Mouse (Mus musculus) hindbrain, embryonic 12.5 days (tissue): ENCODE results near the gene Dtnbp1. TPM values are rescaled to one million over a fixed set of nuclear protein-coding genes. Genes with fewer than 3 reads are reported as not detected.

ENCODE experiments used
- ATAC-seq: fragments of 200-750 bp; cut with Nextera tagmentation; 2 replicates; pipeline ENCODE4 v1.8.0; 2017; ENCODE audit warnings: moderate TSS enrichment; ENCODE audit not compliant: low FRiP score
- H3K27ac ChIP-seq: fragments of 300-500 bp; sonication (generic); 2 replicates; pipeline ENCODE4 v1.5.1; 2016; ENCODE audit warnings: mild to moderate bottlenecking
- H3K27me3 ChIP-seq: fragments of 300-500 bp; sonication (generic); 2 replicates; pipeline ENCODE4 v1.6.1; 2016; ENCODE audit warnings: mild to moderate bottlenecking
- H3K36me3 ChIP-seq: fragments of 300-500 bp; sonication (generic); 2 replicates; pipeline ENCODE4 v1.6.1; 2016; ENCODE audit warnings: mild to moderate bottlenecking
- H3K4me1 ChIP-seq: fragments of 300-500 bp; sonication (generic); 2 replicates; pipeline ENCODE4 v1.6.1; 2016
- H3K4me2 ChIP-seq: fragments of 300-500 bp; sonication (generic); replicated peaks from 2 replicates; pipeline ENCODE4 v1.6.1; 2016; ENCODE audit warnings: mild to moderate bottlenecking
- H3K4me3 ChIP-seq: fragments of 300-500 bp; sonication (generic); 2 replicates; pipeline ENCODE4 v1.5.1; 2016; ENCODE audit warnings: mild to moderate bottlenecking
- H3K9ac ChIP-seq: fragments of 300-500 bp; sonication (generic); 2 replicates; pipeline ENCODE4 v1.6.1; 2016; ENCODE audit warnings: mild to moderate bottlenecking, moderate library complexity
- H3K9me3 ChIP-seq: fragments of 300-500 bp; sonication (generic); replicated peaks from 2 replicates; pipeline ENCODE4 v1.6.1; 2016; ENCODE audit warnings: mild to moderate bottlenecking
- WGBS: fragments of 180-500 bp; shearing (Covaris S2); methylation state at CpG from one replicate; pipeline ENCODE4 v1.1.7; 2016; 5-methylcytosine and 5-hydroxymethylcytosine counted together
- polyA plus RNA-seq: library from polyadenylated mRNA; unstranded; fragments of >200 nt; fragmentation: Nextera tagmentation; extraction: Ambion mirVana; gene quantifications from 2 replicates; pipeline ENCODE4 v1.2.1, GENCODE M21; 2016

Gene Dtnbp1
- polyA plus RNA-seq, 1 experiment from 2014 or later = 81.6 TPM

- WGBS = 82% methylated on average over 1 of the region's 1 CpGs
- no peak overlapping the region for H3K27ac ChIP-seq
- no peaks in the 10 kb centered on the region for H3K9me3 ChIP-seq
- H3K27me3 ChIP-seq = no peaks in the 10 kb centered on the region
- no peak overlapping the region for H3K4me3 ChIP-seq
- H3K36me3 ChIP-seq = no peaks in the 10 kb centered on the region
- no peak for ATAC-seq
- no peak overlapping the region for H3K4me2 ChIP-seq
- H3K4me1 ChIP-seq = no peaks in the 10 kb centered on the region
- H3K9ac ChIP-seq = no peak overlapping the region
These were observed 27.8 kb upstream of the Dtnbp1 start for GRCm38 (mm10) chr13:45029791-45030190.

GRCm38 (mm10) chr13:45026291-45026690 lies 24.3 kb upstream of the Dtnbp1 start:
- Histone ChIP-seq H3K9me3 (no peaks in the 10 kb centered on the region), H3K4me2 (no peak overlapping the region), H3K4me1 (no peaks in the 10 kb centered on the region), H3K4me3 (no peak overlapping the region), H3K27me3 (no peaks in the 10 kb centered on the region), H3K9ac (no peak overlapping the region), H3K36me3 (no peaks in the 10 kb centered on the region), H3K27ac (no peak overlapping the region)
- no peak for ATAC-seq
- 92% methylated on average over 3 of the region's 3 CpGs for WGBS

DNA sequence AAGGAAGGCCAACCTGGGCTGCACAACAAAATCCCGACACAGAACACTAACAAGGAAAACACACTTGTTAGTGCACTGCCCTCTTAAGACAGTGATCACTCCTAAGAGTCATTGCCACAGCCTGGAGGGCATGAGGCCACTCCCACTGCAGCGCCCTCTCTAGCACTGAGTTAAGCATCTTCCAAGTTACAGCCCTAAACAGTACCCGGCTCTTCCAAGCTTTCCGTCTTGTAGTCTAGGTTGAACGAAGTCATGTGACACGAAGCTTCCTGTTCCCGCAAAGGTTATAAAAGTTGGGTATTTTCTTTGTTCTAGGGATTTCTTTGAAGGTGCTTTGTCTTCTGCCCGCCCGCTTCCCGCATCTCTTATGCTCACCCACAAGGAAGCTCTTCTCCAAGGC lies 22.9 kb upstream of the Dtnbp1 start:
- Histone ChIP-seq H3K36me3 (no peaks in the 10 kb centered on the region), H3K27me3 (no peaks in the 10 kb centered on the region), H3K9me3 (no peaks in the 10 kb centered on the region), H3K4me2 (no peak overlapping the region), H3K4me1 (no peaks in the 10 kb centered on the region), H3K4me3 (no peak overlapping the region), H3K27ac (no peak overlapping the region), H3K9ac (no peak overlapping the region)
- 80% methylated on average over 10 of the region's 10 CpGs for WGBS
- ATAC-seq = no peak

GRCm38 (mm10) chr13:45023356-45024150 lies 21.6 kb upstream of the Dtnbp1 start:
- Histone ChIP-seq H3K9ac (no peak overlapping the region), H3K4me3 (no peak overlapping the region), H3K36me3 (no peaks in the 10 kb centered on the region), H3K9me3 (no peaks in the 10 kb centered on the region), H3K4me2 (no peak overlapping the region), H3K27me3 (no peaks in the 10 kb centered on the region), H3K27ac (no peak overlapping the region), H3K4me1 (no peaks in the 10 kb centered on the region)
- ATAC-seq = no peak
- 77% methylated on average over 20 of the region's 20 CpGs for WGBS

GRCm38 (mm10) chr13:45008150-45008549 lies 6.2 kb upstream of the Dtnbp1 start:
- Histone ChIP-seq H3K4me2 (no peak overlapping the region), H3K27ac (no peak overlapping the region), H3K9ac (no peak overlapping the region), H3K4me3 (no peak overlapping the region), H3K4me1 (no peaks in the 10 kb centered on the region), H3K27me3 (no peaks in the 10 kb centered on the region), H3K9me3 (no peaks in the 10 kb centered on the region), H3K36me3 (no peaks in the 10 kb centered on the region)
- ATAC-seq = no peak
- WGBS = 84% methylated on average over 7 of the region's 7 CpGs

GRCm38 (mm10) chr13:45007726-45008125 lies 5.8 kb upstream of the Dtnbp1 start:
- Histone ChIP-seq H3K4me2 (no peak overlapping the region), H3K27ac (no peak overlapping the region), H3K9ac (no peak overlapping the region), H3K27me3 (no peaks in the 10 kb centered on the region), H3K4me3 (no peak overlapping the region), H3K4me1 (peaks cover 1% of the 10 kb centered on the region), H3K36me3 (no peaks in the 10 kb centered on the region), H3K9me3 (no peaks in the 10 kb centered on the region)
- 82% methylated on average over 6 of the region's 6 CpGs for WGBS
- ATAC-seq = no peak

DNA sequence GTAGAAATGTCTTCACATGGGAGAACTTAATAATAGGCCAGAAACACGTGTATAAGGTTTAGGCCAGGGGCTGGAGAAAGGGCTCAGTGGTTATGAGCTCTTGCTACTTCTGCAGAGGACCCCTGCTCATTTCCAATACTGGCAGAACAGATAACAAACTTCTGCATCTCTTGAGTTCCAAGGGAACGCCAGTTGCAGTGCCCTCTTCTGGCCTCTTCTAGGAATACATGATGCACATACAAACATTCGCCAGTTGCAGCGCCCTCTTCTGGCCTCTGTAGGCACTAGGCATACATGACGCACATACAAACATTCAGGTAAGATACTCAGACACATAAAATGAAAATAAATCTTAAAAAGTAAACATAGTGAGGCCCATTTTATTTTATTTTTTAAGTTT lies 4.5 kb upstream of the Dtnbp1 start:
- WGBS = 85% methylated on average over 5 of the region's 5 CpGs
- Histone ChIP-seq H3K4me3 (no peak overlapping the region), H3K9me3 (no peaks in the 10 kb centered on the region), H3K27ac (no peak overlapping the region), H3K27me3 (no peaks in the 10 kb centered on the region), H3K9ac (no peak overlapping the region), H3K4me1 (peaks cover 6% of the 10 kb centered on the region), H3K36me3 (no peaks in the 10 kb centered on the region), H3K4me2 (no peak overlapping the region)
- no peak for ATAC-seq

- Histone ChIP-seq H3K4me3 (no peak overlapping the region), H3K9me3 (no peaks in the 10 kb centered on the region), H3K36me3 (no peaks in the 10 kb centered on the region), H3K27ac (no peak overlapping the region), H3K4me1 (peaks cover 6% of the 10 kb centered on the region), H3K4me2 (no peak overlapping the region), H3K9ac (no peak overlapping the region), H3K27me3 (no peaks in the 10 kb centered on the region)
- 70% methylated on average over 7 of the region's 7 CpGs for WGBS
- no peak for ATAC-seq
These were observed 3.9 kb upstream of the Dtnbp1 start for GRCm38 (mm10) chr13:45005861-45006260.

- no peaks in the 10 kb centered on the region for H3K36me3 ChIP-seq
- H3K4me1 ChIP-seq = peaks cover 9% of the 10 kb centered on the region
- H3K9me3 ChIP-seq = no peaks in the 10 kb centered on the region
- 78% methylated on average over 5 of the region's 5 CpGs for WGBS
- ATAC-seq = no peak
- H3K4me2 ChIP-seq = no peak overlapping the region
- no peak overlapping the region for H3K9ac ChIP-seq
- H3K27me3 ChIP-seq = no peaks in the 10 kb centered on the region
- H3K27ac ChIP-seq = no peak overlapping the region
- no peak overlapping the region for H3K4me3 ChIP-seq
These were observed 3.1 kb upstream of the Dtnbp1 start for GRCm38 (mm10) chr13:45004987-45005592.

DNA sequence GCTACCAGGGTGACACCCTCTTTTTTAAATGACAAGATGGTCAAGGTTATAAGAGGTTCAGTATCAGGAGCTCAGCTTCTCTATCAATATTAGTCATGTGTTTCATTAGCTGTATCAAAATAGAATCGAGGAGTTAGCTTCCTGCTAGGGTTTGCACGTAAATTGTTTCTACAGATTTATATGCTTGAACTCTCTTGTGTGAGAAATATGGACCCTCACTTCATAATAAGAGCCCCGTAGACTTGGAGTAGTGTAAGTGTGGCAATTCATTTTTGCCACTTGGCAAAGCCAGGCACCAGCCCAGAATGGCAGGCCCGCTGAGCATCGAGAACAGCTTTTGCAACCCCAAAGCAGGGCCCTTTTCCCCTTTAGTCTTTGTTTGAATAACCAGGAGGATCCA lies 1.1 kb upstream of the Dtnbp1 start:
- H3K4me2 ChIP-seq = no peak overlapping the region; the same call in 1 of the 2 replicates
- no peaks in the 10 kb centered on the region for H3K9me3 ChIP-seq
- H3K9ac ChIP-seq = no peak overlapping the region
- no peaks in the 10 kb centered on the region for H3K27me3 ChIP-seq
- H3K27ac ChIP-seq = no peak overlapping the region
- no peak overlapping the region for H3K4me3 ChIP-seq
- WGBS = 75% methylated on average over 5 of the region's 5 CpGs
- H3K4me1 ChIP-seq = peaks cover 9% of the 10 kb centered on the region
- 0 out of 2 replicates have a peak, but pooled peaks cover 2% of the 10 kb centered on the region for H3K36me3 ChIP-seq
- ATAC-seq = no peak

- H3K27ac ChIP-seq = peak overlapping the region; percentile 77
These were observed 578 bp downstream of the Dtnbp1 start for GRCm38 (mm10) chr13:45001228-45001910.

DNA sequence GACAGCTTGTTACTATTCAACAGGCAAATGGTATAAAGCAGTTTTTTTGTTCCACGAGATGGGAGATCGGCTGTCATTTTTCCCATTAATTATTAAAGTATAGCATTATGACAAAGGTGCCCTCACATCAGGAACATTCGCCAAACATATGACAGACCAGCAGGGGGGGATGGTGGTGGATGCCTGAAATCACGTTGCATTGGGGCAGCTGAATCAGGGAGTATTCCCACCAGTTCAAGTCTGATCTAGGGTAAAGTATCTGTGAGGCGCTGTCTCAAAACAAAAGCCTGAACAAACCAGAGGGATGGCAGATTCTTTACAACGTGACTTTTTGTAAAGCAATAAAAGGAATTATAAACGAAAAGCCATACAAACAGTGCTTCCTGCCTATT lies 1.1 kb downstream of the Dtnbp1 start:
- WGBS = 15% methylated on average over 7 of the region's 7 CpGs
- peak overlapping the region; percentile 78 for H3K4me2 ChIP-seq

More at GRCm38 (mm10) chr13:45001228-45001910, 578 bp downstream of the Dtnbp1 start:
- Histone ChIP-seq H3K4me1 (peaks cover 9% of the 10 kb centered on the region), H3K27me3 (no peaks in the 10 kb centered on the region), H3K9ac (peak overlapping the region; percentile 93), H3K4me2 (peak overlapping the region; percentile 78), H3K9me3 (no peaks in the 10 kb centered on the region), H3K36me3 (0 out of 2 replicates have a peak, but pooled peaks cover 2% of the 10 kb centered on the region), H3K4me3 (peak overlapping the region; percentile 84)
- ATAC-seq = peak; percentile 80
- under 1% methylated on average over 51 of the region's 52 CpGs for WGBS

More for the DNA sequence above, 1.1 kb downstream of the Dtnbp1 start:
- Histone ChIP-seq H3K9ac (peak overlapping the region; percentile 93), H3K27me3 (no peaks in the 10 kb centered on the region), H3K36me3 (0 out of 2 replicates have a peak, but pooled peaks cover 2% of the 10 kb centered on the region), H3K27ac (no peak overlapping the region), H3K4me3 (peak overlapping the region; percentile 84), H3K9me3 (no peaks in the 10 kb centered on the region), H3K4me1 (peaks cover 9% of the 10 kb centered on the region)
- no peak for ATAC-seq
